Mouse (Mus musculus) erythroblast, embryonic 14.5 days (primary cell): ENCODE results near the gene Wdr83. TPM values are rescaled to one million over a fixed set of nuclear protein-coding genes. Genes with fewer than 3 reads are reported as not detected.

Source experiments
- H3K27me3 ChIP-seq: 2 replicates; pipeline ENCODE4 v1.6.1; 2012; ENCODE audit warnings: inconsistent platforms; ENCODE audit not compliant: control insufficient read depth
- H3K36me3 ChIP-seq: 2 replicates; pipeline ENCODE4 v1.6.1; 2012; ENCODE audit warnings: mild to moderate bottlenecking, inconsistent platforms; ENCODE audit not compliant: control insufficient read depth
- H3K4me1 ChIP-seq: 2 replicates; pipeline ENCODE4 v1.6.1; 2012; ENCODE audit warnings: inconsistent platforms; ENCODE audit not compliant: control insufficient read depth
- H3K4me3 ChIP-seq: replicated peaks from 2 replicates; pipeline ENCODE3; 2012; ENCODE audit warnings: moderate library complexity, mild to moderate bottlenecking, inconsistent platforms
- H3K9me3 ChIP-seq: 2 replicates; pipeline ENCODE4 v1.6.1; 2012; ENCODE audit warnings: low read length, inconsistent platforms, mixed read lengths; ENCODE audit not compliant: control insufficient read depth
- GATA1 ChIP-seq: IDR thresholded peaks from 2 replicates; pipeline ENCODE4 v1.6.1; 2012; ENCODE audit warnings: low read length, inconsistent platforms, mixed read lengths
- TAL1 ChIP-seq: IDR thresholded peaks from 3 replicates; pipeline ENCODE4 v1.6.1; 2012; ENCODE audit warnings: low read length, inconsistent platforms, mixed read lengths
- polyA plus RNA-seq: library from polyadenylated mRNA; stranded (reverse); fragments of >175 nt; gene quantifications from 2 replicates; pipeline ENCODE4 v1.2.3, GENCODE M21; 2012

The Wdr83 gene
- polyA plus RNA-seq, 1 experiment: 2.7 TPM

- TF ChIP-seq TAL1: no peak
- TF ChIP-seq GATA1: no peak
- Histone ChIP-seq H3K27me3 (no peaks in the 10 kb centered on the region), H3K36me3 (peaks cover 57% of the 10 kb centered on the region), H3K4me3 (peak overlapping the region; percentile 91), H3K4me1 (peaks cover 68% of the 10 kb centered on the region), H3K9me3 (no peaks in the 10 kb centered on the region)
Observed at GRCm38 (mm10) chr8:85037366-85037680, 43.8 kb downstream of the Wdr83 start.

GRCm38 (mm10) chr8:85036718-85037365 lies 44.3 kb downstream of the Wdr83 start, which contains the start of gene Tnpo2:
Gene Tnpo2 (plus strand): TSS chr8:85036915.
- peaks cover 57% of the 10 kb centered on the region for H3K36me3 ChIP-seq

GRCm38 (mm10) chr8:85036381-85036717 lies 44.8 kb downstream of the Wdr83 start:
- TF ChIP-seq GATA1: no peak
- Histone ChIP-seq H3K27me3 (no peaks in the 10 kb centered on the region), H3K4me3 (peak overlapping the region; percentile 91), H3K36me3 (peaks cover 57% of the 10 kb centered on the region), H3K4me1 (peaks cover 74% of the 10 kb centered on the region), H3K9me3 (no peaks in the 10 kb centered on the region)

More at GRCm38 (mm10) chr8:85036718-85037365, 44.3 kb downstream of the Wdr83 start, which contains the start of gene Tnpo2:
- TF ChIP-seq GATA1: no peak
- TF ChIP-seq TAL1: no peak
- no peaks in the 10 kb centered on the region for H3K27me3 ChIP-seq
- H3K4me1 ChIP-seq: peaks cover 72% of the 10 kb centered on the region
- H3K9me3 ChIP-seq: no peaks in the 10 kb centered on the region
- peak within 1 kb of the TSS; percentile 91 for H3K4me3 ChIP-seq

- Histone ChIP-seq H3K27me3 (no peaks in the 10 kb centered on the region), H3K4me3 (peak overlapping the region; percentile 91), H3K36me3 (peaks cover 56% of the 10 kb centered on the region), H3K4me1 (peaks cover 70% of the 10 kb centered on the region), H3K9me3 (no peaks in the 10 kb centered on the region)
- TF ChIP-seq GATA1: no peak
- TF ChIP-seq TAL1: no peak
Observed at GRCm38 (mm10) chr8:85035728-85036310, 45.3 kb downstream of the Wdr83 start.

GRCm38 (mm10) chr8:85035165-85035727 lies 45.9 kb downstream of the Wdr83 start:
- Histone ChIP-seq H3K4me3 (peak overlapping the region; percentile 91), H3K4me1 (peaks cover 69% of the 10 kb centered on the region), H3K9me3 (no peaks in the 10 kb centered on the region), H3K27me3 (no peaks in the 10 kb centered on the region), H3K36me3 (peaks cover 55% of the 10 kb centered on the region)
- TF ChIP-seq TAL1 (no peak), GATA1 (no peak)

- peaks cover 68% of the 10 kb centered on the region for H3K4me1 ChIP-seq
- no peak for TF ChIP-seq TAL1
- TF ChIP-seq GATA1: no peak
- peaks cover 55% of the 10 kb centered on the region for H3K36me3 ChIP-seq
- H3K4me3 ChIP-seq: peak overlapping the region; percentile 91
- H3K27me3 ChIP-seq: no peaks in the 10 kb centered on the region
- no peaks in the 10 kb centered on the region for H3K9me3 ChIP-seq
Observed at GRCm38 (mm10) chr8:85034764-85035163, 46.3 kb downstream of the Wdr83 start.

- peaks cover 72% of the 10 kb centered on the region for H3K4me1 ChIP-seq
- peaks cover 58% of the 10 kb centered on the region for H3K36me3 ChIP-seq
- TF ChIP-seq TAL1 (no peak), GATA1 (no peak)
Observed at GRCm38 (mm10) chr8:85033867-85034266, 47.2 kb downstream of the Wdr83 start.

GRCm38 (mm10) chr8:85032622-85033311 lies 48.3 kb downstream of the Wdr83 start:
- Histone ChIP-seq H3K4me1 (peaks cover 72% of the 10 kb centered on the region), H3K36me3 (peaks cover 63% of the 10 kb centered on the region)

More at GRCm38 (mm10) chr8:85033867-85034266, 47.2 kb downstream of the Wdr83 start:
- Histone ChIP-seq H3K9me3 (no peaks in the 10 kb centered on the region), H3K4me3 (no peak overlapping the region), H3K27me3 (no peaks in the 10 kb centered on the region)

GRCm38 (mm10) chr8:85029271-85029670 lies 51.8 kb downstream of the Wdr83 start:
- Histone ChIP-seq H3K27me3 (no peaks in the 10 kb centered on the region), H3K36me3 (peaks cover 64% of the 10 kb centered on the region), H3K9me3 (no peaks in the 10 kb centered on the region), H3K4me1 (peaks cover 68% of the 10 kb centered on the region), H3K4me3 (peak overlapping the region; percentile 99)
- TF ChIP-seq GATA1 (no peak), TAL1 (no peak)

More at GRCm38 (mm10) chr8:85032622-85033311, 48.3 kb downstream of the Wdr83 start:
- Histone ChIP-seq H3K4me3 (no peak overlapping the region), H3K9me3 (no peaks in the 10 kb centered on the region), H3K27me3 (no peaks in the 10 kb centered on the region)
- TF ChIP-seq TAL1 (no peak), GATA1 (no peak)
